Mouse (Mus musculus): Measurements from ENCODE around the gene Apoe.
A peak's percentile ranks its signal among the peaks of the same experiment; 100 is the strongest.
"Not testable (repeated sequence)": the region's sequence is repeated elsewhere in the genome, so short reads cannot be mapped to it uniquely, and the experiment has no call there.

Apoe gene

DNA sequence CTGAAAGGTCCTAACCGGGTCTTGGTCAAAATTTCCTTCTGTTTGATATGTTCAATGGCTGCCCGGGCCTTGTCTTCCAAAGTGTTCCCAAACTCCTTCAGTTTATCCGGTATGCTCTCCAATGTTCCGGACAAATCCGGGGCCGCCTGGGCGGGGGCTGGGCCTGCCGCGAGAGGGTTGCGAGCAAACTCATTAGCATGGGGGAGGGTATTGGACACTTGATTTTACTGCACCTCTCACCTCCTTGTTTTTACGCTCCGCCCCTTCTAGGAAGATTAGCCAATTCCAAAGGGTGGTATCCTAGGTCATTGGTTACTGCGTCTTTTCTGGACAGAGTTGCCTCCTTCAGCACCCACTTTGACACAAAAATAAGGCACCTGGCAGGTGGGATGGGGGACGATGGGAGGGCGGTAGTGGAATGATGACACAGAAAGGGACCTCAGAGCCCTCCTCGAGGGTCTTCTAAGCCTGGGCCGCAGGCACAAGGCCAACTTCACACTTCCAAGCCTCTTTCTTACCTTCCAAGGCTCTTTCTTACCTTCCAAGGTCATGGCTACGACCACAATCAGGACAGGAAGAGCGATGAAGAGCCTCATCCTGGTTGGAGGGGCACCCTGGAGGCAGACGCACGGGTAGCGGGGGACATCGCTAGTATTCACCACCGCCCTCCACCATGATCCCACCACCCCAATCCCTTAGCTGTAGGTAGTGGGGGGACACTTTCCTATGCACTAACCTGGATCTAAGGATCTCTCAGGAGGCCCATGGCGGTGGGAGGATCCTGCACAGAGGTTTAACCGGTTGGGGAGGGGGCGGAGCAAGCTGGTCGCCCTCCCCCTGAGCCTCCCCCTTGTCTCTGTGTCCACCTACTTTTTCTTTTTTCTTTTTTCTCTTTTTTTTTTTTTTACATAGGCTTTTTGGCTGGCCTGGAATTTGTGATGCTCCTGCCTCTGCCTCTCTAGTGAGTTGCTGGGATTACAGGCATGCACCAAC is 6.8 kb downstream of the Apoe start, which contains the start of gene Apoc1:
Gene Apoc1 (minus strand): TSS at position 788 of the 993 bp plus-strand sequence.
- DNase-seq (ENCODE audit: low spot score in 2 of 2): no peak

DNA sequence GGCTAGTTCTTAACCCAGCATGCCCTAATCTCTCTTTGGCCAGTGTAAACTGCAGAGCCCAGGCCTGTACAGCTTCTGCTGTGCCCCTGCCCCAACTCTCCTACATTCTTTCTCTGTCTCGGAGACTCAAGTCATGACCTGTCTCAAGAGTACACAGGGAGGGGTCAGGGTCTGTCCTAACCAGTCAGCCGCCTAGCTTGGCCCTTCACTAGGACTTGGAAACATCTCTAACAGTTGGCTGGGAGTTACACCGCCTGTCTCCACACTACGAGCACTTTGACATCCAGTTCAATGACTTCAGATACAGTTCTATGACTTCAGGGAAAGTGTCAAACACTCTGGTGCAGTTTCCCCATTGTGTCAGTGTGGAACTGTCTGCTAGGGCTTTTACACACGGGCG is 7.6 kb downstream of the Apoe start:
- no peak for DNase-seq (ENCODE audit: low spot score in 2 of 2)

DNA sequence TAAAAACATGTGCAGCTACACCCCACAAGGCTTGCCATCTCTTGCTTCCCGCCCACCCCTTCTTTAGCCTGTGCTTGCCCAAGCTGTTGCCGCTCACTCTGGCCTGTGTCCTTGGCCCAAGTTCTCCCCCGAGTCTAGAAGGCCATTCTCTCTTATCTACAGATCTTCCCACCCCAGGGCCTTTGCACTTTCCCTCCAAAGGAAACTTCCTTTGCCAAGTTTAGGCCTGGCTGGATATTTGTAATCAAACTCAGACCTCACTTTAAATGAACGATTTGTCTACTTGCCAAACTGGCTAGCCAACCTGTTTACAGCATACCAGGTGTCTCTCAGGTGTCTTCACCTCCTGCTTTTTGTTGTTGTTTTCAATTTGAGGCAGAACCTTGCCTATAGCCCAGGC is 8.1 kb downstream of the Apoe start:
- no peak for DNase-seq (ENCODE audit: low spot score in 2 of 2)

DNA sequence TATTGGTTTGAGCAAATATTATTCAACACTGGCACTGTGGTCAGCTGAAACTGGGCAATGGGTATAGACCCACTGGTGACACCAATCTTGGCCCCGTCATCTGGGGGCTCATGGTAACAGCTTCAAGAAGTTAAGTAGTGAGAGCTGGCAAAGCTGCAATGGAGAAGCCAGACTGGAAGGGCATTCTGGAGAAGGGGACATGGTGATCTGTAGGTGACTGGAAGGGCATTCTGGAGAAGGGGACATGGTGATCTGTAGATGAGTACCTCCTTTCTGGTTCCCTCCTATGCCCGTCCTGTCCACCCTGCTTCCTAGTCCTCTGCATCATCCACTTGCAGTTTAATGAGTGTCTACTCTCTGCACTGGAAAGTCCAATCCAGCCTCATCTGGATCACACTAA is 10.4 kb downstream of the Apoe start:
- no peak for DNase-seq (ENCODE audit: low spot score in 2 of 2)

DNA sequence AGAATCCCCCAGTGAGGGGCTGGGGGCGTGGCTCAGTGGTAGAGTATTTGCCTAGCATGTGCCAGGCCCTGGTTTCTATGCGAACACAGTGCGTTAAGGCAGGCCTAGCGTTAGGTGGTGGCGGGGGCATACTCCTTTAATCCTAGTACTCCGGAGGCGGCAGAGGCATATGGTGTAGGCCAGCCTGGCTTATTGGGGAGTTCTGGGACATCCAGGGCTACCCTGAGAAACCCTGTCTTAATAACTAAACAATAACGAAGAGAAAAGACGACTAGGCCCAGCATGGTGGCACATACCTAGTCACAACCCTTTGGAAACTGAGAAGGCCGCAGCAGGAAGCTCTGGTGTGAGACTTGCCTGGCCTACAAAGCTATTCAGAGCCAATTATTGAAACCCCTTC is 10.9 kb downstream of the Apoe start:
- no peak for DNase-seq (ENCODE audit: low spot score in 2 of 2)

DNA sequence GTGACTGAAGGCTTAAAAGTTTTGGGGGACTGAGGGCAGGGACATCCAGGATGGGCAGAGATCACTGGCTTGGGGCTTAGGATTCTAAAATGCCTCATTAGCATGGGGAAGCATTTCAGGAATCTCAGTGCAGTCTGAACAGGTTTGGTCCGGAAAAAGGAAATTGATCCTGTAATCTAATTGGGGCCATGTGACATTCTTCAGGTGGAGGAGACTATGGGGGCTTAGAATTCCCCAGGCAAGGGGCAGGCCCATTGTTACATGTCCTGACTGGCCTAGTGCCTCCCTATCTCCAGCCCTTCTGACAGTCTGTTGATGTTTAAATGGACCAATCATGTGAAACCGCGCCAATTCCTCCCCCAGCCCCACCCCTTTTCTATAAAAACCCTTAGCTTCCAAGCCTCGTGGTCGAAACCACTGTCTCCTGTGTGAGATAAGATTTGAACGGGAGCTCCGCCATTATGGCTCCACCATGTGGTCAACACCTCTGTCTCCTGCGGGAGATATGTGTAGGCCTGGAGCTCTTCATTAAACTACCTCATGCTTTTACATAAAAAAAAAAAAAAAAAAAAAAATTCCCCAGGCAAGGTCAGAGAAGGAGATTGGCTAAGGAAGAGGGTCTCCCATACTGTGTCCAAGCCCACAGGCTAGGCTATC is 11.9 kb downstream of the Apoe start:
- not testable (repeated sequence) for DNase-seq (ENCODE audit: low spot score in 2 of 2)

DNA sequence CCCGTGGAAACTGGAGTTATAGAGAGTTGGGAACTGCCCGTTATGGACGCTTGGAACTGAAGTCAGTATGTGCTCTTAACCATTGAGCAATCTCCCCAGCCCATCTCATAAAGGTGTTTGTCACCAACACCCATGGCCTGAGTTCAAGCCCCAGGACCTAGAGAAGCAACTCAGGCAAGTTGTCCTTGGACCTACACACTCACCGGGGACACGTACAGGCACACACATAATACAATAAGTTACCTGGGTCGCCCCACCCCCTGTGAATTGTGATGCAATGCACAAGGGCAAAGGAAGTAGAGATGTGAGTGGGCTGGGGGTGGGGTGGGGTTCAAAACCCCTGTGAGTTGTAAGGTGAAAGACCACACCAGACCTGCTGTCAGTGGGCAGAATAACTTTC is 12.5 kb downstream of the Apoe start:
- DNase-seq (ENCODE audit: low spot score in 2 of 2): no peak

DNA sequence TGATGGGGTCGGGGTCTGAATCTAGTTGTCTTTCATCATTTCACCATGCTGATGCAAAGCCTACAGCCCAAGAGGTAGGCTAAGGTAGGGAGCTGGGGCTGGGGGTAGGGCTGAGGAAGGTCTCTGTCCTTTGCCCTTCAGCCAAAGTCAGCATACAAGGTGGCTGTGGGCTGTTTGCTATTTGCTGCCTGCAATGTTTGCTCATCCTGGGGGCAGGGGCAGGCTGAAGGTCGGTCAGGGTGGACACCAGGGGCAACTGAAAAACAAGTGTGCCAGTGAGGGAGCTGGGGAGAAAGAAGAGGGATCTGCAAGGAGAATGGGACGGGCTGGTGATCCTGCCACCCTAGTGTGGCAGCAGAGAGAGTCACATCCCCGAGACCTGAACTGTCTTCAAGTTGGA is 13.6 kb downstream of the Apoe start:
- no peak for DNase-seq (ENCODE audit: low spot score in 2 of 2)

DNA sequence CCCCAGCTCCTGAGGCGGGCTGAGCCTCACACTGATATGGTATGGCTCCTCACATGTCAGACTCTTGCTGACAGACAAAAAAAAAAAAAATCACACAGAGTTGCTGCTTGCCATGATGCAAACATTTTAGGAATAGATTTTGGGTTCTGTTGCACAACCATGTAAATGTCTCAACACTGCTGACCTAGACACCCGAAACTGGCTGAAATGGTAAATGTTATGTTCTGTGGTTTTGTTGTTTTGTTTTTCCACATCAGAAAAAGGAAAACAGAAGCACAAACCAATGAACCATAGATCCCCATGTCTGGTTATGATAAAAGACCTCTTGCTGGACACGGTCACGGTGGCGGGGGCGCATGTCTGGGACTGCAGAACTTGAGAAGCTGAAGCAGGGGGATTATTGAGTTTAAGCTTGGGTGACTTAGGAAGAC is 15.2 kb downstream of the Apoe start:
- DNase-seq (ENCODE audit: low spot score in 2 of 2): no peak

DNA sequence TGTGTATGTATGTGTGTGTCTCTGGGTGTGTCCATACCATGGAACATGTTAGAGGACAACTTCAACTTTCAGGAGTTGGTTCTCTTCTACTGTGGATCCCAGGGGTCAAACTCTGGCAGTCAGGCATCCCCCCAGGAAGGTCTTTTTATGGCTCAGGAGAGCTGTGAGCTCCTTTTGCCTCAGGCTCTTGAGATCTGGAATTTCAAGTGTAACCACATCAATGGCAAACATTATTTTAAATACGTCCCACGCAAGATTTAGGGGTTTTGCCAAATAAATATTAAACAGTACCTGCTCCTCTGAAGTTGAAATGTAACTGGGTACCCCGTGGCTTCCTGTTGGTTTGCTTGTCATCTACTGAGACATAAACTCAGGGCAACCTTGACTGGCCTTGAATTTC is 16.0 kb downstream of the Apoe start:
- no peak for DNase-seq (ENCODE audit: low spot score in 2 of 2)

DNA sequence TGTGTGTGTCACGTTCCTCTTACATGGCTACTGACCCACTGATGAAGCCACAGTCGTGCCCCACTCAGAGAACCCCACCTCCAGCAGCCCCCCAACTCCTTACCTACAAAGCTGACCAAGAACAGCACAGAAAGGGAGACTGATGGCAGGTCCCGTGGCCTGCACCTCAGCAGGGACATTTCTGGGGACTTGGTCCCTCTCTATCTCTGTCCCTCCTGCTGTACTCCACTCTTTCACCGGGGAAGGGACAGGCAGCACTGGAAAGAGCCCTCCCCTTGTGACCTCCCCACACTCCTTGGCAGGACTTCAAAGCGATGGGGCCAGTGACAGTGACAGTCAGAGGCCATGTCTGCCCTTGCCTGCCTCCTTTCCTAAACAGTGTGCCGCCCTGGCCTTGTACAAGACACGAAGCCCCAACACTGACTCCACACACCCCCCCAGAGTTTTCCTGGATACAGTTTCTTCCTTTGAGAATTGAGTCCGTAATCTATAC is 17.7 kb downstream of the Apoe start, which contains the start of the genes Gm44805 and Apoc4:
Gene Gm44805 (minus strand): TSS at position 222 of the 493 bp plus-strand sequence.
Gene Apoc4 (minus strand): TSS at position 278 of the 493 bp plus-strand sequence.
- DNase-seq (ENCODE audit: low spot score in 2 of 2): no peak

DNA sequence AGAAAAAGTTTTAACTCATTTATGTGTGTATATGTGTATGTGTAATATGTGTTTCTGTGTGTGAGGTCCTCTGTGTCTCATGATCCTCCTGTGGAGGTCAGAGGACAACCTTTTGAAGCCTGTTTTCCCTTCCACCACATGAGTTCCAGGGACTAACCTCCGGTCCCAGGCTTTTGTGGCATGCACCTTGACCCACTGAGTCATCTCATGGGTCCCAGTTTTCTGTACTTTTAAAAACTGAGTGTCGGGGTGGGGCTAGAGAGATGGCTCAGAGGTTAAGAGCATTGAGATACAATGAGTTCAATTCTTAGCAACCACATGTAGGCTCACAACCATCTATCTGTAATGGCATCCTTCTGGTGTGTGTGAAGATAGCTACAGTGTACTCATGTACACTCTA is 18.3 kb downstream of the Apoe start:
- DNase-seq (ENCODE audit: low spot score in 2 of 2): no peak

DNA sequence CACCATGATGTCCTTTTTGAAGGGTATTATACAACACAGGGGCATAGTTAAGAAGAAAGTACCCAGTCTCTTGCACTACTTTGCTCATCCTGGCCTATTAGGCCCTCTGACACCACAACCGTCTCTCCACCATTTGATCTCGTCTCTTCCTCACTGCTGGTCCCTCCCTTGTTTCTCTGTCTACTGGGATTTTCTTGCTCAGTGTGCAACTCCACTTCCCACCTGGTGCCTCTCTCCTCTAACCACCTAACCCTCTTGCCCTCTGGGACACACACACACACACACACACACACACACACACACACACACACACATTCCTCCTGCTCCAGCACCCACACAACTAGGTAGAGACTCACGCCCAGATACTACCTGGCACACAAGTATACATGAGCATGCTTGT is 20.1 kb downstream of the Apoe start:
- no peak for DNase-seq (ENCODE audit: low spot score in 2 of 2)

DNA sequence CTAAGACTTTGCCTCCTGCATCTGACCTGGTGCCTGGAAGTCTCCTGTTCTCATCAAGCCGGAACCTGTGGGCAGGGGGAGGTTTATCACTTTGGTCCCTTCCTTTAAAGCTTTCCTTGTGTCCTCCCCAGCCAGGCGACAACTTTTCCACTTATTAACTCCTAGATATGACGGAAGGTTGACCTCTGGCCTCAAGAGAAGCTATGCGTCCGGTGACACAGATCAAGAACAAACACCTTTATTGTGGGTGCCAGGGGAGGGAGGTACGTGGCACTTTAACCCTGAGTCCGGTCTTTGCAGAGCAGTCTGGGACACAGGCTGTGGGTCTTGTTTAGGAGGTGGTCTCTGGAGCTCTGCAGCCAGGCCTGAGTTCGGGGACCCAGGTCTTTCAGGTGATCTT is 21.1 kb downstream of the Apoe start, which contains the start of gene Apoc2:
Gene Apoc2 (minus strand): TSS at position 70 of the 400 bp plus-strand sequence.
- DNase-seq (ENCODE audit: low spot score in 2 of 2): no peak

DNA sequence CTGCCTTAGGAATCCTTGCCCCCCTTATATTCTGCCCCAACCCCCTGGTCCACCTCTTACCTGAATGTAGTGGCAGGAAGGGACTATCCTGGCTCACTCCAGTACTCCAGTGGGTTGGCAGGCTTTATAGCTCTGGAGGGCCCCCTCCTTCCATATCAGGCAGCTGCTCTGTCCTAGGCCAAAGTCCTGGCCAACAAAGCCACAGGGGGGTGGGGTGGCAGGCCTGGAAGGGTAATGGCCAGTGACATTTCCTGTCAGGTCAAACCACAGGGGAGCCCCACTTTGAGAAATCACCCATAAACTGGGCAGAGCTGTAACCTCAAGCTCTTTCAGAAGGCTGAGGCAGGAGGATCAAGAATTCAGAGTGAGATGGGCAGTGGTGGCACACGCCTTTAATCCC is 22.3 kb downstream of the Apoe start:
- DNase-seq (ENCODE audit: low spot score in 2 of 2): no peak

DNA sequence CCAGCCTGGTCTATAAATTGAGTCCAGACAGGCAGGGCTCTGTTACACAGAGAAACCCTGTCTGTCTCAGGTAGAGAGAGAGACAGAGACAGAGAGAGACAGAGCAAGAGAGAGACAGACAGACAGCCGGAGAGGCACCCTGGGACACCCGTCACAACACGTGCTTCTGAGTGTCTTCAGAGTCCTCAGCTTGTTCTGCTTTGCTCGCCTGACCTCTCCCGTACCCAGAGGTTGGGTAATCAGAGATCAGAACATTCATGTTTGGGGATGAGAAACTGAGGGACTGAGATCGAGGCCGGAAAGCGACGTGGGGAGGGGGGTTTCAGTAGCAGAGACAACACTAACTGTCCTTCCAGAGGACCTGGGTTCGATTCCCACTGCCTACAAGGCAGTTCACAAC is 23.2 kb downstream of the Apoe start:
- DNase-seq (ENCODE audit: low spot score in 2 of 2): no peak

DNA sequence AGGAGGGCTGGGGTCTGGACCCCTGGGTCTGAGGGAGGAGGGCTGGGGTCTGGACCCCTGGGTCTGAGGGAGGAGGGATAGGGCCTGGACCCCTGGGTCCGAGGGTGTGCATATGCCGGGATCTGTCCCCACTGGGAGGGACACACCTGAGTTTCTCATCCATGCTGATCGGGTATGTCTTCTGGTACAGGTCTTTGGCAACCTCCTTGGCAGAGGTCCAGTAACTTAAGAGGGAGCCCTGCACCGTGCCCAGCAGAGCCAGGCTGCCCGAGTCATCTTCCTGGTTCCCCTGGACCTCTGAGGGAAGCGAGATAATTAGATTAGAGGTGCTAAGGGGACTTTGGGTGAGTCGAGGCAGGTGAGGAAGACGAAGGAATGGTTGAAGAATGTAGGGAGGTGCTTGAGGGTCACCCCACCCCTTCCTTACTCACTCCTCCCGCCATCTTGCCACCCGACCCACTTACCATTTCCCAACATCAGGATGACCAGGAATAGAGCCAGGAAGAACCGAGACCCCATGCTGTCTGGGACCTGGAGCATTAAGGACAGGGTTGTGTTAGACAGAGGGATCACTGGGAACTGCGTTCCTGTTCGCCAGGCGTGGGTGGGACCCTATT is 25.8 kb downstream of the Apoe start:
- DNase-seq (ENCODE audit: low spot score in 2 of 2): no peak

DNA sequence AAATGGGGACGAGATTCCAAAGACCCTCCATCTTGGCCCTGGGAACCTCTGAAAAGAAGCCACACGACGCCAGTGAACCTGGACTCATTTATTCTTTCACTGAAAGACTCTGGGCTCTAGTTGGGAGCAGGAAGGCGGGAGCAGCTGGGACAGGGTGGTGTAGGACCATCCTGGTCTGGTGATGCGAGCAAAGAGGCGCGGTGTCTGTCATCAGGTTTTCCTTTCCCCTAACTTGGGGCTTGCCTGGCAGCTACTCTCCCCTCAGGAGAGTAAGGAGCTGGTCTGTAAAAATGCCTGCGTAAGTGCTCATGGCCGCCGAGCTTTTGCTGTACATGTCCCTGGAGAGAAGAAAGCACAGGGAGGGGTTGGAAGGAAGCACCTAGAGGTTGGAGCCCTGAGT is 27.5 kb downstream of the Apoe start:
- DNase-seq (ENCODE audit: low spot score in 2 of 2): no peak

DNA sequence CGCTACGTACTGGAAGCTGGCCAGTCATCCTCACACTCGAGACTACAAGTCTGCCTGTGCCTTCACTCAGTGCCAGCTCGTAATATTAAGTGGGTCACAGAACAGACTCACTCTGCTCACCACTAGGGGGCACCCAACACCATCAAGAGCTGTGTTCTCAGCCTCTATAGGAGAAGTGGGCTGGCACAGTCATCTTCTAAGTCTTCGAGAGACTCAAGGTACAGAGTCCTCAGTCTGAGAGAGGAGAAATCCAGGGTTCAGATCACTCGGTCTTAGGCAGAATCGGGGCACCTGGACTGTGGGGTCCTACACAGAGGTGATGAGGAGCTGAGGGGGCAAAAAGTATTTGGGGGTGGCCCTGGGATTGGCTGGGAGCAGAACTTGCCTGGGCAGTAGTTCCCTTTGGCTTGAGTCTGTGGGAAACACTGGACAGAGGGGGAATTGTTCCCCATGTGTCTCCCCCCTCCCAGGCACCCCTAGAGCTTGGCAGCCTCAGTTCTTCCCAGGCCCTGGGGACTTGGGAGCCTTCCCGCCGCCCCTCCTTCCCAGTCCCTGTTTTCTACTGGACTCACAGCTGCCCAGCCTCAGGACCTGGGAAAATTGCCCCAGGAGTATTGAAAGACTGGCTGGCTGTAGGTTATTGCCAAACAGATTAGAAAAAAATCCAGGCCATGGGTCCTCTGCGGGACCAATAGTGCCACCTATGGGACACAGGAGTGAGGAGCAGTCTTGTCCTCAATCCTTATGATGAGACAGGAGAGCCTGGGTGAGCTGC is 29.9 kb downstream of the Apoe start:
- peak; percentile 88 to 92 for DNase-seq (ENCODE audit: low spot score in 2 of 2)

DNA sequence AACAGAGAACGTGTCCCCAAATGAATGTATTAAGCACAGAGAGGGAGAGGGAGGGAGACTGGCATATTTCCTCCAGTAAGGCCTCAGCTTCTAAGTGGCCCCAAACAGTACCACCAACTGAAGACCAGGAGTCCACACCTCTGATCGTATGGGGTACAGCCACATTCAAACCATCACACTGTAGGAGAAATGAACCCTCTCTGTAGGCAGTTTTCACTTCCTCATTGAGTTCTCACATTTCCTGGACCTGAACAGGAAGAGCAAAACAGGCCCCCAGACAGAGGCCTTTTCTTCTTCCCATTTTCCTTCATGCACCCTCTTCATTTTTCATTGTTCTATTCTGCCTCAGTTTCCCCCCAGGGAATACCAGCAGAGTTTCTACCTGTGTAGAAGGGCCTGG is 31.6 kb downstream of the Apoe start:
- DNase-seq (ENCODE audit: low spot score in 2 of 2): no peak

DNA sequence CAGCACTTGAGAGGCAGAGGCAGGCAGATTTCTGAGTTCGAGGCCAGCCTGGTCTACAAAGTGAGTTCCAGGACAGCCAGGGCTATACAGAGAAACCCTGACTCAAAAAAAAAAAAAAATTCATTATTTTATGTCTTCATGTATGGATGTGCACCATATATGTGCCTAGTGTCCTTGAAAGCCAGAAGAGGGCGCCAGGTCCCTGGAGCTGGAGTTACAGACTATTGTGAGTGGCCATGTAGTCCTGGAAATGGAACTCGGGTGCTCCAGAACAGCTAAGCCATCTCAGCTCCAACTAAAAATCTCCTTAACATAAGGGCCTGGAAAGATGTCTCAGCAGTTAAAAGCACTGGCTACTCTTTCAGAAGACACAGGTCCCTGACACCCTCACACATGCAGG is 32.2 kb downstream of the Apoe start:
- DNase-seq (ENCODE audit: low spot score in 2 of 2): no peak

All from frontal cortex, postnatal 25 days (tissue).